Mouse (Mus musculus) stomach, embryonic 14.5 days (tissue): ENCODE data around the gene Hint2. TPM values are rescaled to one million over a fixed set of nuclear protein-coding genes. Genes with fewer than 3 reads are reported as not detected.

Experiments used
- ATAC-seq: fragments of 200-750 bp; cut with Nextera tagmentation; 2 replicates; pipeline ENCODE4 v1.8.0; 2017; ENCODE audit warnings: low read depth, moderate TSS enrichment; ENCODE audit not compliant: insufficient number of reproducible peaks, insufficient read depth, low FRiP score
- H3K27ac ChIP-seq: fragments of 300-500 bp; sonication (generic); 2 replicates; pipeline ENCODE4 v1.5.1; 2014; ENCODE audit warnings: mild to moderate bottlenecking, low read length, moderate library complexity, mixed read lengths
- H3K27me3 ChIP-seq: fragments of 300-500 bp; sonication (generic); 2 replicates; pipeline ENCODE4 v1.6.1; 2014; ENCODE audit warnings: low read length, control low read depth, mixed read lengths; ENCODE audit not compliant: control insufficient read depth, insufficient read depth
- H3K36me3 ChIP-seq: fragments of 300-500 bp; sonication (generic); 2 replicates; pipeline ENCODE4 v1.6.1; 2014; ENCODE audit warnings: mild to moderate bottlenecking, control low read depth, low read length, moderate library complexity, mixed read lengths; ENCODE audit not compliant: control insufficient read depth, insufficient read depth
- H3K4me1 ChIP-seq: fragments of 300-500 bp; sonication (generic); 2 replicates; pipeline ENCODE4 v1.6.1; 2014; ENCODE audit warnings: low read length, control low read depth, mixed read lengths; ENCODE audit not compliant: control insufficient read depth, insufficient read depth
- H3K4me2 ChIP-seq: fragments of 300-500 bp; sonication (generic); replicated peaks from 2 replicates; pipeline ENCODE4 v1.6.1; 2014; ENCODE audit warnings: low read depth, low read length, control low read depth
- H3K4me3 ChIP-seq: fragments of 300-500 bp; sonication (generic); 2 replicates; pipeline ENCODE4 v1.5.1; 2014; ENCODE audit warnings: low read depth, low read length, control low read depth
- H3K9ac ChIP-seq: fragments of 300-500 bp; sonication (generic); replicated peaks from 2 replicates; pipeline ENCODE4 v1.6.1; 2014; ENCODE audit warnings: low read depth, mild to moderate bottlenecking, control low read depth, low read length, moderate library complexity, mixed read lengths
- H3K9me3 ChIP-seq: fragments of 300-500 bp; sonication (generic); 2 replicates; pipeline ENCODE4 v1.6.1; 2016; ENCODE audit warnings: low read depth, low read length, control low read depth; ENCODE audit not compliant: control insufficient read depth
- WGBS: fragments of 180-500 bp; shearing (Covaris S2); extraction: QIAGEN DNeasy Blood & Tissue Kit; methylation state at CpG from one replicate; pipeline ENCODE4 v1.1.7; 2014; 5-methylcytosine and 5-hydroxymethylcytosine counted together
- polyA plus RNA-seq: library from polyadenylated mRNA; unstranded; fragments of >200 nt; fragmentation: Nextera tagmentation; extraction: Ambion mirVana; gene quantifications from 2 replicates; pipeline ENCODE4 v1.2.1, GENCODE M21; 2014

Hint2 gene
- polyA plus RNA-seq, 1 experiment from 2014 or later: 112 TPM

- Histone ChIP-seq H3K4me3 (peak overlapping the region; percentile 85), H3K9me3 (no peaks in the 10 kb centered on the region), H3K9ac (peak overlapping the region; percentile 89), H3K27ac (peak overlapping the region; percentile 48; the same call in 1 of the 2 replicates), H3K27me3 (0 out of 2 replicates have a peak, but pooled peaks cover 4% of the 10 kb centered on the region), H3K36me3 (peaks cover under 1% of the 10 kb centered on the region; the same call in 1 of the 2 replicates), H3K4me2 (peak overlapping the region; percentile 79), H3K4me1 (peaks cover 13% of the 10 kb centered on the region; the same call in 1 of the 2 replicates)
- ATAC-seq: peak; percentile 76
- WGBS: 0% methylated on average over 14 of the region's 25 CpGs
Measured at GRCm38 (mm10) chr4:43669428-43669794, 13.1 kb upstream of the Hint2 start.

DNA sequence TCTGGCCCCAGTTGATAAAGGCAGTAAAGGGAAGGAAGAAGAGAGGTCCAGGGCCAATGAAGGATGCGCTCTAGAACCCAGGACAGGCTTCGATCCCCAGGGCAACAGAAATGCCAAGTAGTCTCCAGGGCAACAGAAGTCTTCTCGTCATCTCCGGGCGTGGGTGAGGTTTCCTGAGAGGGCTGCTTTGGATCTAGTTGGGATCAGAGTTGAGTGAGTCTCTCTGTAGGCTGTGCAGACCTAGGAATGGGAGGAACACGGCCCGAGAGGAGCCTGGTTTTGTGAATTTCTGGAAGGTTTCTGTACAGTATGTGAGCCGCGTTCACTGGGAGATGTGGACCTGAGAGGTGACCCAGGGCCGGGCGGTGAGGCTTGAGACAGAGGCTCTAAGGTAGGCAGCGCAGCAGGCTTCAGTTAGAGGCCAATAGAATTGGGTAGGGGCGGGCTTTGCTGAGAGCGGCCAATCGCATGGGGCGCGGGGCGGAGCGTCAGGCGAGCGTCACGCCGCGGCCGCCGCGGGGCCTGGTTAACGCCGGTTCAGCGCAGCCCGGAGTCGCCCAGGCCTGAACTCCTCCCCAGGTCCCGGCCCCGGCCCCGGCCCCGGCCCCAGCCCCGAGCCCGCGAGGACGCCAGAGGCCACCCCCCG is 12.6 kb upstream of the Hint2 start, which contains the start of the genes Tmem8b and Fam221b:
Gene Tmem8b (plus strand): TSS at position 190 of the 646 bp plus-strand sequence.
Gene Fam221b (minus strand): TSS at position 364 of the 646 bp plus-strand sequence.
- 0 out of 2 replicates have a peak, but pooled peaks cover 4% of the 10 kb centered on the region for H3K27me3 ChIP-seq
- H3K9me3 ChIP-seq: no peaks in the 10 kb centered on the region
- H3K27ac ChIP-seq: peak within 1 kb of the TSS; percentile 48; the same call in 1 of the 2 replicates
- H3K36me3 ChIP-seq: no peaks in the 10 kb centered on the region
- peak within 1 kb of the TSS; percentile 79 for H3K4me2 ChIP-seq
- peaks cover 13% of the 10 kb centered on the region; the same call in 1 of the 2 replicates for H3K4me1 ChIP-seq
- peak within 1 kb of the TSS; percentile 85 for H3K4me3 ChIP-seq
- WGBS: 2% methylated on average over 36 of the region's 41 CpGs
- peak; percentile 91 for ATAC-seq
- peak within 1 kb of the TSS; percentile 89 for H3K9ac ChIP-seq

DNA sequence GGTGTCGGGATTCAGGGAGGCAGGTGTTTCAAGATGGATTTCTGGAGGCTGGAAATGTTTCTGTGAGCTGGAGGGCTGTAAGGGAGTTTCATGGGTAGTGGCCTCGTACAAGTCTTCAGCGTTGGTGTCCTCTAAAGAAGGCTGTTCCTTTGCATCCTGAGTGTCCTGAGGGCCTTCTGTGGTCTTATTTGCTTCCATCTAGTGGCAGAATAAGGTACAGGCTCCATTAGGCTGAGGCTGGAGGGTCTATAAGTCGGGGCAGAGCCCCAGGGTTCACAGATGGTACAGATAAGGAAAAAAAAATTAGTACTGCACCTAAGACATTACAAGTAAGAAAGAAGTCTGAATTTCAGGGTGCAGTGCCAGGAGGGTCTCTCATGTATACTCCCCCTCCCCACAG is 10.1 kb upstream of the Hint2 start:
- Histone ChIP-seq H3K27me3 (0 out of 2 replicates have a peak, but pooled peaks cover 4% of the 10 kb centered on the region), H3K9ac (no peak overlapping the region), H3K4me1 (peaks cover 10% of the 10 kb centered on the region; the same call in 1 of the 2 replicates), H3K36me3 (no peaks in the 10 kb centered on the region), H3K9me3 (no peaks in the 10 kb centered on the region), H3K27ac (no peak overlapping the region), H3K4me3 (no peak overlapping the region), H3K4me2 (no peak overlapping the region)
- WGBS: 27% methylated on average over 4 of the region's 4 CpGs
- no peak for ATAC-seq

DNA sequence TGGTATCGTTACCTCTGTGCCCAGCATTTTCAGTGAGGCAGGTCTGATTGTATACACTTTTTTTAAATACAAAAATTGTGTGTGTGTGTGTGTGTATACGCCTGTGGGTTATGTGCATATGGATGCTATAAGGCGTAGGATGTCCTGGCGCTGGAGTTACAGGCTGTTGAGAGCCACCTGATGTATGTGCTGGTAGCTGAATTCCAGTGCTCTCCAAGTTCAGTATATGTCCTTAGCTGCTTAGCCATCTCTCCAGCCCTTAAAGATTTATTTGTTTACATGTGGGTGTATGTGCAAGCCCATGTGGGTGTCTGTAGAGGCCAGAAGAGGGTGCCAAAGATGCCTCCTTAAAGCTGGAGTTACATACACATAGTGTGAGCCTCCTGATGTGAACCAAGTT is 880 bp upstream of the Hint2 start:
- Histone ChIP-seq H3K4me2 (peak overlapping the region; percentile 30), H3K27ac (no peak overlapping the region), H3K4me3 (peak overlapping the region; percentile 69), H3K36me3 (no peaks in the 10 kb centered on the region), H3K4me1 (peaks cover 2% of the 10 kb centered on the region; the same call in 1 of the 2 replicates), H3K9ac (no peak overlapping the region), H3K9me3 (no peaks in the 10 kb centered on the region), H3K27me3 (no peaks in the 10 kb centered on the region)
- 51% methylated on average over 4 of the region's 4 CpGs for WGBS
- ATAC-seq: no peak

GRCm38 (mm10) chr4:43655656-43656338 is 469 bp downstream of the Hint2 start:
- ATAC-seq: no peak
- Histone ChIP-seq H3K4me3 (peak overlapping the region; percentile 69), H3K9me3 (no peaks in the 10 kb centered on the region), H3K36me3 (no peaks in the 10 kb centered on the region), H3K27me3 (no peaks in the 10 kb centered on the region), H3K4me2 (peak overlapping the region; percentile 75), H3K4me1 (peaks cover 2% of the 10 kb centered on the region; the same call in 1 of the 2 replicates), H3K9ac (peak overlapping the region; percentile 70), H3K27ac (peak overlapping the region; percentile 79)
- WGBS: 5% methylated on average over 34 of the region's 34 CpGs

DNA sequence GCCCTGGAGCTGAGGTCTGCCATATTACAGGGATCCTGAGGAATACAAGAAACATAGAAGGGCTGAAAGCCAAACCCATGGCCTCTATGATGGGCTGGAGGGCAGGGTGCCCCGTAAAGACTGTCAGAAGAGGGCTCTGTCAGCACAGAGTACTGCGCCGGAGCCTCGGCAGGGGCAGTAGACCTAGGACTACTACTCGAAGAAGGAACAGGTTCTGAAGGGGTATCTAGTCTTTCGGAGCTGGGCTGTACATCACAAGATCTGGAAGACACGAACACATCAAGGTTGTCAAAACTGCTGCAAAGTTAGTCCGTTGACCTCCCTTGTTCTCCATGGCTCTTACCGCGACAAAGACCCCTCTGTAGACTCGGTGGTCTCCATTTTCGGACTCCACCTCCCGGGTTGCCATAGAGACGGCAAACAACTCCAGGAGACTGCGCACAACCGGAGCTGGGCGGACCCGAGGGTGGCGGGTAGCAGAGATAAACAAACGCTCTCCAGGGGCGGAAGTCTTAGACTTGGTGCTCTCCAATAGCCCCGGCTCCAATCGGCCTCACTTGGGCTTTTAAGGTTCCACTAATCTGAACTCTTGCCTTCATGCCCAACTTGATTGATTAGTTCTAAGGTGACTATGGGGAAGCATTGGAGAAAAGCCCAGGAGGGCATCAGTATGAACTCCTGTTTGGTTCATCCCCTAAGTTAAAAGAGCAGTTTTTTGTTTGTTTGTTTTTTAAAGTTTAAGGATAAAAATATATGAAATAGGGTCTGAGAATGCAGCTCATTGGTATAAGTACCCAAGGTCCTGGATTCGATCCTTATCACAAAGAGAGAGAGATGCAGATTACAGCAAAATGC is 2.9 kb downstream of the Hint2 start, which contains the start of gene Spag8:
Gene Spag8 (minus strand): TSS at position 434 of the 855 bp plus-strand sequence.
- H3K4me2 ChIP-seq: peak within 1 kb of the TSS; percentile 39
- peak within 1 kb of the TSS; percentile 24 for H3K4me3 ChIP-seq
- H3K4me1 ChIP-seq: peaks cover 2% of the 10 kb centered on the region; the same call in 1 of the 2 replicates
- no peak within 1 kb of the TSS for H3K9ac ChIP-seq
- peaks cover 9% of the 10 kb centered on the region; the same call in 1 of the 2 replicates for H3K9me3 ChIP-seq
- H3K27ac ChIP-seq: no peak within 1 kb of the TSS
- no peak for ATAC-seq
- H3K27me3 ChIP-seq: no peaks in the 10 kb centered on the region
- H3K36me3 ChIP-seq: no peaks in the 10 kb centered on the region
- WGBS: 13% methylated on average over 24 of the region's 24 CpGs

DNA sequence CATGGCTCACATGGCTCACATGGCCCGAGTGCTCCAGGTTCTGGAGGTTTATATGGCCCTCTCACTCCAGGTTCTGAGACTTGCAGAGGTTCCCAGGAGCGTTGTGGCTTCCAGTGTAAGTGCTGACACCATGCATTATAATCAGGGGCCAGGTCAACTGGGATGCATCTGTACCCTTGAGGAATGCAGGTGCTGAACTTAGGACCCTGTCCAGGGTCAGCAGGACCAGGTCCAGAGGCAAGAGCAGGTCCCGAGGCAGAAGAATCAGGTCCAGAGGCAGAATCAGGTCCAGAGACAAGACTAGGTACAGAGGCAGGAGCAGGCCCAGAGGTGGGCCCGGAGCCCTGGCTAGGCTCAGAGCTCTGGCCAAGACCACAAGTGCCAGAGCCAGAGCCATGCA is 3.5 kb downstream of the Hint2 start:
- WGBS: 92% methylated on average over 4 of the region's 4 CpGs
- Histone ChIP-seq H3K9me3 (peaks cover 9% of the 10 kb centered on the region; the same call in 1 of the 2 replicates), H3K4me2 (peak overlapping the region; percentile 39; the same call in 1 of the 2 replicates), H3K4me3 (no peak overlapping the region), H3K36me3 (no peaks in the 10 kb centered on the region), H3K4me1 (peaks cover 2% of the 10 kb centered on the region; the same call in 1 of the 2 replicates), H3K27me3 (no peaks in the 10 kb centered on the region), H3K9ac (no peak overlapping the region), H3K27ac (no peak overlapping the region)
- ATAC-seq: no peak
